Mouse (Mus musculus) neural tube, embryonic 14.5 days (tissue): ENCODE results near the gene Klrb1f. TPM values are rescaled to one million over a fixed set of nuclear protein-coding genes. Genes with fewer than 3 reads are reported as not detected.
"Not testable (repeated sequence)": the region's sequence is repeated elsewhere in the genome, so short reads cannot be mapped to it uniquely, and the experiment has no call there.

ENCODE experiments used
- ATAC-seq: fragments of 200-750 bp; cut with Nextera tagmentation; 2 replicates; pipeline ENCODE4 v1.8.0; 2017; ENCODE audit warnings: low read depth, mild to moderate bottlenecking, moderate TSS enrichment, moderate library complexity
- H3K27ac ChIP-seq: fragments of 300-500 bp; sonication (generic); 2 replicates; pipeline ENCODE4 v1.5.1; 2014; ENCODE audit warnings: low read depth, mild to moderate bottlenecking, control low read depth, low read length, moderate library complexity, mixed read lengths
- H3K27me3 ChIP-seq: fragments of 300-500 bp; sonication (generic); 2 replicates; pipeline ENCODE4 v1.6.1; 2014; ENCODE audit warnings: low read length; ENCODE audit not compliant: control insufficient read depth, insufficient read depth
- H3K36me3 ChIP-seq: fragments of 300-500 bp; sonication (generic); 2 replicates; pipeline ENCODE4 v1.6.1; 2014; ENCODE audit warnings: low read length, mixed read lengths; ENCODE audit not compliant: control insufficient read depth, insufficient read depth
- H3K4me1 ChIP-seq: fragments of 300-500 bp; sonication (generic); 2 replicates; pipeline ENCODE4 v1.6.1; 2014; ENCODE audit warnings: low read length; ENCODE audit not compliant: control insufficient read depth, insufficient read depth
- H3K4me2 ChIP-seq: fragments of 300-500 bp; sonication (generic); 2 replicates; pipeline ENCODE4 v1.6.1; 2014; ENCODE audit warnings: mild to moderate bottlenecking, low read depth, low read length, control low read depth
- H3K4me3 ChIP-seq: fragments of 300-500 bp; sonication (generic); 2 replicates; pipeline ENCODE4 v1.5.1; 2014; ENCODE audit warnings: low read depth, low read length, control low read depth, mixed read lengths
- H3K9ac ChIP-seq: fragments of 300-500 bp; sonication (generic); replicated peaks from 2 replicates; pipeline ENCODE4 v1.6.1; 2014; ENCODE audit warnings: low read depth, mild to moderate bottlenecking, control low read depth, low read length, mixed read lengths
- H3K9me3 ChIP-seq: fragments of 300-500 bp; sonication (generic); 2 replicates; pipeline ENCODE4 v1.6.1; 2016; ENCODE audit warnings: low read length; ENCODE audit not compliant: control insufficient read depth
- WGBS: fragments of 180-500 bp; shearing (Covaris S2); extraction: QIAGEN DNeasy Blood & Tissue Kit; methylation state at CpG from one replicate; pipeline ENCODE4 v1.1.7; 2014; 5-methylcytosine and 5-hydroxymethylcytosine counted together
- polyA plus RNA-seq: library from polyadenylated mRNA; unstranded; fragments of >200 nt; fragmentation: Nextera tagmentation; extraction: Ambion mirVana; gene quantifications from 2 replicates; pipeline ENCODE4 v1.2.1, GENCODE M21; 2014

Gene Klrb1f
- polyA plus RNA-seq, 1 experiment from 2014 or later, result 0.83 TPM

DNA sequence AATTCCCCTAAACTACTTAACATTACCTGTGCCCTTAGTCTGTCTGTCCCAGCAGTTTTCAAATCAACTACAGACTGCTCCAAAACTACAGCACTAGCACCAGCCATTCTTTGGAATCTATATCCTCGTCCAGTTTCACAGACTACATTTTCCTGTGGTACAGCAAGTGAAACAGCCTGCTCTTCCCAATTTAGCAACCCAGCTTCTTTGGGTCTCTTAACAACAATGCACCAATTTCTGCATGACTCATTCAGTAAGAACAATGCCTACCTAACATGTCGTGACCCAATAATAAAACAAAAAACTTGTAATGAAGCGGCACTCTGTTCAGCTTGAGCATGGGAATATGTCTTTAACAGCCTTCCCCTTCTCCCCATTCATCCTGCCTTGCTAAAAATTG, 19.7 kb downstream of the Klrb1f start:
- 73% methylated on average over 3 of the region's 3 CpGs for WGBS
- Histone ChIP-seq H3K9ac (no peak overlapping the region), H3K27ac (no peak overlapping the region), H3K4me3 (no peak overlapping the region), H3K4me2 (no peak overlapping the region), H3K27me3 (no peaks in the 10 kb centered on the region), H3K4me1 (no peaks in the 10 kb centered on the region), H3K9me3 (no peaks in the 10 kb centered on the region), H3K36me3 (no peaks in the 10 kb centered on the region)
- ATAC-seq, result no peak

DNA sequence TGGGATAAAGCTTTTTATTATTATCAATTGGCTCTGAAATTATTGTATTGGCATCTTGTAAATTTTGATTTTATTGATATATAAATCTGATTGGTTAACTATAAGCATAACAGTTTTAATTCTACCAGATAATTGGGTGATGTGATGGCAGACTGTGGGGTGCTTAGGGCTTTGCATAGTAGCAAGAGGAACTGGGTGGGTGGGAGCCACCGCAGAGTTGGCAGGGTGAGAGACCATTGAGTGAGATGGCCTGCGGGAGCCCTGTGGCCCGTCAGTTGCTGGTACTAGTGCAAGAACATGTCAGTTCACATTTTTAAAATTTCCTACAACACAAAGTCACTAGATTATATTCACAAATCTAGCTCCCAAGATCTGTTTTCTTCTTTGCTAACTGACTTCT, 20.2 kb downstream of the Klrb1f start:
- Histone ChIP-seq H3K36me3 (no peaks in the 10 kb centered on the region), H3K27me3 (no peaks in the 10 kb centered on the region), H3K4me3 (no peak overlapping the region), H3K27ac (no peak overlapping the region), H3K9ac (no peak overlapping the region), H3K9me3 (no peaks in the 10 kb centered on the region), H3K4me2 (no peak overlapping the region), H3K4me1 (no peaks in the 10 kb centered on the region)
- WGBS, result 91% methylated on average over 3 of the region's 3 CpGs
- no peak for ATAC-seq

GRCm38 (mm10) chr6:129066530-129066929, 20.8 kb downstream of the Klrb1f start:
- no peak for ATAC-seq

GRCm38 (mm10) chr6:129066986-129067385, 21.3 kb downstream of the Klrb1f start:
- ATAC-seq, result peak; percentile 82
- H3K4me1 ChIP-seq, result no peaks in the 10 kb centered on the region
- no peak overlapping the region for H3K9ac ChIP-seq
- H3K4me3 ChIP-seq, result no peak overlapping the region
- H3K27ac ChIP-seq, result no peak overlapping the region
- no peaks in the 10 kb centered on the region for H3K36me3 ChIP-seq
- no peak overlapping the region for H3K4me2 ChIP-seq
- WGBS, result 79% methylated on average over 1 of the region's 1 CpGs
- no peaks in the 10 kb centered on the region for H3K9me3 ChIP-seq
- no peaks in the 10 kb centered on the region for H3K27me3 ChIP-seq

More at GRCm38 (mm10) chr6:129066530-129066929, 20.8 kb downstream of the Klrb1f start:
- H3K4me1 ChIP-seq, result no peaks in the 10 kb centered on the region
- H3K4me3 ChIP-seq, result no peak overlapping the region
- no peaks in the 10 kb centered on the region for H3K9me3 ChIP-seq
- H3K4me2 ChIP-seq, result no peak overlapping the region
- H3K9ac ChIP-seq, result no peak overlapping the region
- no peaks in the 10 kb centered on the region for H3K27me3 ChIP-seq
- no peak overlapping the region for H3K27ac ChIP-seq
- no peaks in the 10 kb centered on the region for H3K36me3 ChIP-seq

DNA sequence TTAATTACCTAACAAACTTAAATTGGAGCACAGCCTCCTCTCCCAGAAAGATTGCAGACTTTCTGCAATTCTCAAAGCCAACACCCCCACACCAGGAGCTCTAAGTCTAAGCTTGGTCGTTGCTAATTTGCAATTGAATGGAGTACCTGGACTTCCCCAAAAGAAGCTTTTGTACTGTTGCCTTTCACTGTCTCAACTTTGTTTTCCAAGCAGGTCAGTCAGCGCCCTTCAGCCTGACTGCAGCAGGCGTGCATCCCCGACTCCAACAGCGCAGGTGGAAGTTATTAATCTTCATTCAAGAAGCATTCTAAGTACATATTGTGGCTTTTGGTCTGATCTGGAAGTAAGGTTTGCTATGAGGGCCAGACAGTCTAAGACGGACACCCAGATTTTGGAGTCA, 39.4 kb downstream of the Klrb1f start:
- no peak overlapping the region for H3K4me3 ChIP-seq
- H3K9ac ChIP-seq, result no peak overlapping the region
- H3K4me1 ChIP-seq, result no peaks in the 10 kb centered on the region
- no peaks in the 10 kb centered on the region for H3K36me3 ChIP-seq
- no peak overlapping the region for H3K4me2 ChIP-seq
- no peak overlapping the region for H3K27ac ChIP-seq
- no peaks in the 10 kb centered on the region for H3K27me3 ChIP-seq
- ATAC-seq, result no peak
- 73% methylated on average over 6 of the region's 6 CpGs for WGBS
- H3K9me3 ChIP-seq, result no peaks in the 10 kb centered on the region

GRCm38 (mm10) chr6:129086031-129086430, 40.3 kb downstream of the Klrb1f start:
- not testable (repeated sequence) for H3K4me1 ChIP-seq, H3K4me2 ChIP-seq, H3K4me3 ChIP-seq, H3K27me3 ChIP-seq, ATAC-seq, H3K36me3 ChIP-seq, H3K9me3 ChIP-seq, H3K9ac ChIP-seq, H3K27ac ChIP-seq
- 89% methylated on average over 2 of the region's 2 CpGs for WGBS

GRCm38 (mm10) chr6:129088161-129088560, 42.5 kb downstream of the Klrb1f start:
- no peaks in the 10 kb centered on the region for H3K4me1 ChIP-seq
- whole genome bisulfite sequencing, result 85% methylated on average over 1 of the region's 1 CpGs
- H3K4me3 ChIP-seq, result no peak overlapping the region
- no peaks in the 10 kb centered on the region for H3K9me3 ChIP-seq
- no peak overlapping the region for H3K4me2 ChIP-seq
- H3K36me3 ChIP-seq, result no peaks in the 10 kb centered on the region
- no peak for ATAC-seq
- no peaks in the 10 kb centered on the region for H3K27me3 ChIP-seq
- H3K9ac ChIP-seq, result no peak overlapping the region
- no peak overlapping the region for H3K27ac ChIP-seq

DNA sequence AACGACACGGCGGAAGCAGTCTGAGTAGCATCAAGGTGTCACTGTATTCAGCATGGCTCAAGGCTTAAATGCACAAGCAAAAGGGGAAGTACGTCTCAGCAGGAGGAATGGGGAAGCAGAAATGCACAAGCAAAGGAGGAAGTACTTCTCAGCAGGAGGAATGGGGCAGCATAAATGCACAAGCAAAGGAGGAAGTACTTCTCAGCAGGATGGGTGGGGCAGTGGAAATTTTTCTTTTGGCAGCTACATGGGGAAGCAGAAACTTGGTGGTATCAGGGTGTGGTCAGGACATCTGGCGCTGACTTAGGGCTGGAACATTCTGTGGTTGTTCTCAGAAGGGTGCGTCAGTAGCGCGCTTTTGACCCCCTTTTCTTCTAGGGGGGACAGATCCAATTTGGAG, 42.9 kb downstream of the Klrb1f start:
- ATAC-seq, H3K4me2 ChIP-seq, H3K4me1 ChIP-seq, H3K36me3 ChIP-seq, H3K27me3 ChIP-seq, H3K27ac ChIP-seq, H3K9ac ChIP-seq, H3K4me3 ChIP-seq, H3K9me3 ChIP-seq: not testable (repeated sequence)
- 96% methylated on average over 8 of the region's 8 CpGs for WGBS

DNA sequence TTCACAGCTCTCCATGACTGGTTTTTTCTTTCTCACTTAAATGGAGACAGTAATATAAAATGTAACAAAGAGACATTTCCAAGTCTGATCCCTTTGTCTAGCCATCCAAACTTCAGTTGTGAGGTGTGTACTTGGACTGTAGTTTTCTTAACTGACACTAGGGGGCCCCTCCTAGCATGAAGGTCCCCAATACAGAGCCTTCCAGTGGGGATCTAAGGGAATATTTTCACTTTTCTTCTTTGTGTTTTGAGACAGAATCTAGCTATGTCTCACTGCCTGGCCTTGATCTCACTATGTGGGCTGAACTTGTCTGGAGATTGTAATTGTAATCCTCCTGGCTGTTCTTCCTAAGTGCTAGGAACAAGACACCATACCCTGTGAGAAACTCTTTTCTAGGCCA, 49.5 kb downstream of the Klrb1f start:
- H3K9me3 ChIP-seq, result no peaks in the 10 kb centered on the region
- no peaks in the 10 kb centered on the region for H3K36me3 ChIP-seq
- no peak overlapping the region for H3K4me3 ChIP-seq
- H3K9ac ChIP-seq, result no peak overlapping the region
- no peaks in the 10 kb centered on the region for H3K27me3 ChIP-seq
- H3K4me1 ChIP-seq, result no peaks in the 10 kb centered on the region
- no peak; the same call in 1 of the 2 replicates for ATAC-seq
- H3K27ac ChIP-seq, result no peak overlapping the region
- no peak overlapping the region for H3K4me2 ChIP-seq

- no peaks in the 10 kb centered on the region for H3K36me3 ChIP-seq
- H3K4me3 ChIP-seq, result no peak overlapping the region
- no peak overlapping the region for H3K4me2 ChIP-seq
- ATAC-seq, result no peak
- H3K9ac ChIP-seq, result no peak overlapping the region
- H3K4me1 ChIP-seq, result no peaks in the 10 kb centered on the region
- H3K9me3 ChIP-seq, result no peaks in the 10 kb centered on the region
- WGBS, result 66% methylated on average over 1 of the region's 1 CpGs
- H3K27ac ChIP-seq, result no peak overlapping the region
- H3K27me3 ChIP-seq, result no peaks in the 10 kb centered on the region
Observed at GRCm38 (mm10) chr6:129097929-129098328, 52.2 kb downstream of the Klrb1f start.
